Mouse (Mus musculus) left cerebral cortex, postnatal 25 days (tissue): ENCODE measurements around the gene Creb1. TPM values are rescaled to one million over a fixed set of nuclear protein-coding genes. Genes with fewer than 3 reads are reported as not detected.

Experiments
- total RNA-seq, 2 experiments: library from RNA; stranded (reverse); gene quantifications; 2 replicates each; pipeline ENCODE4 v1.2.3; 2021

Gene Creb1
- total RNA-seq, 2 experiments from 2014 or later, result 54.4 to 58.0 TPM

Other genes with a start within 250 kb of the Creb1 start
- gene Mettl21a, start 84.6 kb downstream of the Creb1 start, total RNA-seq, result 10 to 100 TPM; 10.8 to 13.4 TPM
- 10 to 100 TPM; 17.4 to 25.1 TPM for gene Ccnyl1, start 157.8 kb downstream of the Creb1 start, total RNA-seq
- gene Fzd5, start 205.1 kb downstream of the Creb1 start, total RNA-seq, result 1 to 10 TPM; 1.0 to 1.2 TPM